Mouse (Mus musculus): ENCODE results near the gene Brsk2. TPM values are rescaled to one million over a fixed set of nuclear protein-coding genes. Genes with fewer than 3 reads are reported as not detected.

Gene Brsk2
- polyA plus RNA-seq, 1 experiment from 2014 or later = 0.69 TPM

DNA sequence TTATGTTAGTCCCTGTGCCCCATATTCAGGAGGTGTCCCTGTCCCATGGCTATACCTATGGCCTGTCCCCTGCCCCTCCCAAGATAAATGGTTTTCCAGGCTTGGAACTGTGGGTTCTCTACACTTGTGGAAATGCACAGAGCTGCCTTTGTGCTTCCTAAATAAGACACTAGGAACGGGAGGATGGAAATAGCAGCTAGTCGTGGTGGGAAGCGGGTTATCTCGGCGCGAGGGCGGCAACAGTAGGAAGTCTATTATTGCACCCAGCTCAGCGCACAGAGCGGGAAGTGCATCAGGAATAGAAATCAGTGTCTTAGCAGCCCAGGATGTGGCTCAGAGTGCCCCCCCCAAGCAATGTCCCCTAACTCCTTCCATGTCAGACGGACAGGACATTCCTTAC, 20.9 kb upstream of the Brsk2 start:
- Histone ChIP-seq H3K4me2 (replicated peaks; ENCODE audit: low read depth, low read length) (no peak overlapping the region), H3K36me3 (ENCODE audit: control insufficient read depth, insufficient read depth, low read length) (no peaks in the 10 kb centered on the region), H3K27me3 (ENCODE audit: control insufficient read depth, insufficient read depth, low read length) (no peaks in the 10 kb centered on the region), H3K4me3 (ENCODE audit: low read length) (no peak overlapping the region), H3K27ac (ENCODE audit: low read depth, low read length) (no peak overlapping the region), H3K4me1 (ENCODE audit: control insufficient read depth, insufficient read depth, low read length) (no peaks in the 10 kb centered on the region), H3K9me3 (ENCODE audit: control insufficient read depth, low read length) (no peaks in the 10 kb centered on the region), H3K9ac (ENCODE audit: low read depth, low read length) (no peak overlapping the region)
- 82% methylated on average over 10 of the region's 10 CpGs for WGBS
- no peak for ATAC-seq (ENCODE audit: low FRiP score, low TSS enrichment)

GRCm38 (mm10) chr7:141934128-141934898, 15.2 kb upstream of the Brsk2 start:
- no peak for ATAC-seq (ENCODE audit: low FRiP score, low TSS enrichment)
- no peaks in the 10 kb centered on the region for H3K9me3 ChIP-seq (ENCODE audit: control insufficient read depth, low read length)
- H3K4me2 ChIP-seq (replicated peaks; ENCODE audit: low read depth, low read length) = no peak overlapping the region
- H3K27me3 ChIP-seq (ENCODE audit: control insufficient read depth, insufficient read depth, low read length) = 0 out of 2 replicates have a peak, but pooled peaks cover 4% of the 10 kb centered on the region
- no peak overlapping the region for H3K9ac ChIP-seq (ENCODE audit: low read depth, low read length)
- H3K4me1 ChIP-seq (ENCODE audit: control insufficient read depth, insufficient read depth, low read length) = no peaks in the 10 kb centered on the region
- H3K4me3 ChIP-seq (ENCODE audit: low read length) = no peak overlapping the region
- H3K27ac ChIP-seq (ENCODE audit: low read depth, low read length) = no peak overlapping the region
- no peaks in the 10 kb centered on the region for H3K36me3 ChIP-seq (ENCODE audit: control insufficient read depth, insufficient read depth, low read length)
- WGBS = 68% methylated on average over 7 of the region's 7 CpGs

DNA sequence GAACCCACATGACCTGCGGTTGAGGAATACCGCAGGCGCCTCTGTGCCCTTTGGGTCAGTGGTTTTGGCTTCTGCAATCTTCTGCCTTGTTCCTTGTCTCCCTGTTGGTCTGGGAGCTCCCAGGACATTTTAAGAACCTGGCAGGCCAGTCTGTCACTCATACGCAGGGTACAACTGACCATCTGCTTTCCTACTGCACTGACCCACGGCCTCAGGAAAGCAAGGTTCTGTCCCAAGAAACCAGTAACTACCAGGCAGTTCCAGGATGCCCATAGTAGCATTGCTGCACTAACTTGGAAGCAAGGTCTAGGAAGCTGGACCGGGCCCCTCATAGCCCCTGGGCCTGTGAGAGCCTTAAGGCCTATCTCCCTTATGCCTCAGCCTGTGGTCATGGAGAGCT, 14.6 kb upstream of the Brsk2 start:
- Histone ChIP-seq H3K36me3 (ENCODE audit: control insufficient read depth, insufficient read depth, low read length) (no peaks in the 10 kb centered on the region), H3K9ac (ENCODE audit: low read depth, low read length) (no peak overlapping the region), H3K4me1 (ENCODE audit: control insufficient read depth, insufficient read depth, low read length) (no peaks in the 10 kb centered on the region), H3K27me3 (ENCODE audit: control insufficient read depth, insufficient read depth, low read length) (0 out of 2 replicates have a peak, but pooled peaks cover 4% of the 10 kb centered on the region), H3K4me3 (ENCODE audit: low read length) (no peak overlapping the region), H3K9me3 (ENCODE audit: control insufficient read depth, low read length) (no peaks in the 10 kb centered on the region), H3K4me2 (replicated peaks; ENCODE audit: low read depth, low read length) (no peak overlapping the region), H3K27ac (ENCODE audit: low read depth, low read length) (no peak overlapping the region)
- ATAC-seq (ENCODE audit: low FRiP score, low TSS enrichment) = no peak
- WGBS = 89% methylated on average over 6 of the region's 6 CpGs

DNA sequence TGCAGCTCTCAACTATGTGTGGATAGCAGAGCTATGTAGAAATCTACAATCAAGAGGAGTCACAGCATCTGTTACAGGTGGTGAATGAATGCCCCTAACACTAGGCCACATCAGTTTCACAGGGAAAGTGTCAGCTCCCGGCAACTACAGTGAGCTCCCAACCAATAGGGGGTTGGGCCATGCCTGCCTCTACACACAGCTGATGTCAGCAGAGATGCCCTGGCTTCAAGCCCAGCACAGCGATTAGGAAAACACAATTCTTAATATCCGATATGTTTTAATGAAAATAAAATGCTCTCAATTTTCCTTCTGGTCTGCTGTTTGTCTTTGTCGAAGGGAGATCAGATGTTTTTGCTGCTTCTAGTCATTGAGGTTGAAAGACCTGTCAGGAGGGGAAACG, 6.1 kb upstream of the Brsk2 start:
- Histone ChIP-seq H3K4me1 (ENCODE audit: control insufficient read depth, insufficient read depth, low read length) (no peaks in the 10 kb centered on the region), H3K27me3 (ENCODE audit: control insufficient read depth, insufficient read depth, low read length) (peaks cover 25% of the 10 kb centered on the region), H3K4me2 (replicated peaks; ENCODE audit: low read depth, low read length) (no peak overlapping the region), H3K9ac (ENCODE audit: low read depth, low read length) (no peak overlapping the region), H3K4me3 (ENCODE audit: low read length) (no peak overlapping the region), H3K27ac (ENCODE audit: low read depth, low read length) (no peak overlapping the region), H3K9me3 (ENCODE audit: control insufficient read depth, low read length) (no peaks in the 10 kb centered on the region), H3K36me3 (ENCODE audit: control insufficient read depth, insufficient read depth, low read length) (no peaks in the 10 kb centered on the region)
- 74% methylated on average over 5 of the region's 5 CpGs for WGBS
- ATAC-seq (ENCODE audit: low FRiP score, low TSS enrichment) = no peak

DNA sequence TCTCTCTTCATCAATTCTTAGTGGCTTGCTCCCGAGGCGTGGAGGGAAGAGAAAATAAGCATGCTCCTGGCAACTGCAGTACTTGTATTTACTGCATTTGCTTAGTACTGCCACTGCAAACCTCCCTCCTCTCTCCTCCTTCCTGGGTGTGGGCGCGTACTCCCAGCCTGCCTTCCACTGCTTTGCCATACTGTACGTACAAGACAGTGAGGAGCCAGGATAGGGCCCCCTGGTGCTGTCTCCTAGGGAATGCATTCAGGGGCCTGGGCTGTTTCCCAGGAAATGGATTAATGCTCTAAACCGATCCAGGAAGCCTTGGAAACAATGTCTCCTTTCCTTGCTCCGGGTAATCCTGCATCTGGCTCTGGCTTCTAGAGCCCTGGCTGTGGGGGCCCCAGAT, 3.6 kb upstream of the Brsk2 start:
- Histone ChIP-seq H3K36me3 (ENCODE audit: control insufficient read depth, insufficient read depth, low read length) (no peaks in the 10 kb centered on the region), H3K4me2 (replicated peaks; ENCODE audit: low read depth, low read length) (no peak overlapping the region), H3K9ac (ENCODE audit: low read depth, low read length) (no peak overlapping the region), H3K27me3 (ENCODE audit: control insufficient read depth, insufficient read depth, low read length) (peaks cover 48% of the 10 kb centered on the region), H3K4me3 (ENCODE audit: low read length) (no peak overlapping the region), H3K4me1 (ENCODE audit: control insufficient read depth, insufficient read depth, low read length) (peaks cover 7% of the 10 kb centered on the region; the same call in 1 of the 2 replicates), H3K9me3 (ENCODE audit: control insufficient read depth, low read length) (no peaks in the 10 kb centered on the region), H3K27ac (ENCODE audit: low read depth, low read length) (no peak overlapping the region)
- 34% methylated on average over 7 of the region's 7 CpGs for WGBS
- ATAC-seq (ENCODE audit: low FRiP score, low TSS enrichment) = no peak

DNA sequence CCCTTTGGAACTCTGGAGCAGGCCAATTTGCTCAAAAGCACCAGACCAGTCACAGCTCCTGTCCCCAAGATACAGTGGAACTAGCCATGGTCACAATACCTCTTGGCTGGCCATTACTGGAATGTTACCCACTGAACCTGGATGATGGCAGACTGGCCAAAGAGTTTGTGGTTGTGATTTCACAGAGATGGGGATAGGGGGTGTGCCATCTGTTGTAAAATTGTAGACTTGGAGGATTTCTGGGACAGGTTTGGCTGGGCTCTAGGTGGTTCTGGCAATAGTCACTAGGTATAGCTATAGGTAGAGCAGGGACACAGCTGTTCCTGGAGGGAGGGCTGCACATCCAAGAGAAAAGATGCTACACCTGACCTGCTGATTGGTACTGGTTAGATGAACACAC, 2.0 kb upstream of the Brsk2 start:
- Histone ChIP-seq H3K36me3 (ENCODE audit: control insufficient read depth, insufficient read depth, low read length) (no peaks in the 10 kb centered on the region), H3K4me1 (ENCODE audit: control insufficient read depth, insufficient read depth, low read length) (peaks cover 7% of the 10 kb centered on the region; the same call in 1 of the 2 replicates), H3K27me3 (ENCODE audit: control insufficient read depth, insufficient read depth, low read length) (peaks cover 63% of the 10 kb centered on the region), H3K4me2 (replicated peaks; ENCODE audit: low read depth, low read length) (no peak overlapping the region), H3K9me3 (ENCODE audit: control insufficient read depth, low read length) (no peaks in the 10 kb centered on the region), H3K27ac (ENCODE audit: low read depth, low read length) (no peak overlapping the region), H3K9ac (ENCODE audit: low read depth, low read length) (no peak overlapping the region), H3K4me3 (ENCODE audit: low read length) (no peak overlapping the region)
- ATAC-seq (ENCODE audit: low FRiP score, low TSS enrichment) = no peak

DNA sequence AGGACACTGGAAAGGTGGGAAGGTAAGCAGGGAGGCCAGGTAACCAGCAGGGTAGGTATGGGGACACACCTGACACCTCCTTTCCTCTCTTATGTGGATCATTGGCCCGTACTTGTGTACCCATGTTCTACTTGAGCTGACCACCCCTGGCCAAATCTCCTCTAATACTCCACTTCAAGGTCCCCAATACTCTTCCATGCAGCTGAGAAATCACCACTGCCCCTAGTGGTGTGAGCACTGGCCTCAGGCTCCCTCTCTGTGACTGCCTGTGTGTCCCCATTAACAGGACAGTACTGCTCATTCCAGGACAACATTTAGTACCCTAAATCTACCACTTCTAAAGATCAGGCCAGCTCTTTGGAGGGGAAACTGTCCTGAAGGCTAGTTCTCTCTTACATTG, 1.5 kb upstream of the Brsk2 start:
- H3K27me3 ChIP-seq (ENCODE audit: control insufficient read depth, insufficient read depth, low read length) = peaks cover 64% of the 10 kb centered on the region
- no peak for ATAC-seq (ENCODE audit: low FRiP score, low TSS enrichment)
- no peak overlapping the region for H3K4me3 ChIP-seq (ENCODE audit: low read length)
- H3K9me3 ChIP-seq (ENCODE audit: control insufficient read depth, low read length) = no peaks in the 10 kb centered on the region
- no peaks in the 10 kb centered on the region for H3K36me3 ChIP-seq (ENCODE audit: control insufficient read depth, insufficient read depth, low read length)
- H3K27ac ChIP-seq (ENCODE audit: low read depth, low read length) = no peak overlapping the region
- no peak overlapping the region for H3K4me2 ChIP-seq (replicated peaks; ENCODE audit: low read depth, low read length)
- 80% methylated on average over 1 of the region's 1 CpGs for WGBS
- no peak overlapping the region for H3K9ac ChIP-seq (ENCODE audit: low read depth, low read length)
- peaks cover 7% of the 10 kb centered on the region; the same call in 1 of the 2 replicates for H3K4me1 ChIP-seq (ENCODE audit: control insufficient read depth, insufficient read depth, low read length)

DNA sequence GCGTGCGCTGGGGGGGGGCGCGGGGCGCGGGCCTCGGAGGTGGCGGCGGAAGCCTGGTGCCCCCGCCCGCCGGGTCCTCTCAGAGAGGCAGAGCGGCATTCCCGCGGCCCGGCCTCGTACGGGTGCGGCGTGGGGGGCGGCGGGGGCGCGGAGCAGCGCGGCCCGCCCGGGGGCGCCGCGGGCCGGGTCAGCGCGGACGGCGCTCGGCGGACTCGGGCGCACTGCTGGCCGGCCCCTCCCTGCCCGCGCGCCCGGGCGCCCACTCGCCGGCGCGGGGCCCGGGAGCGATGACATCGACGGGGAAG, 200 bp downstream of the Brsk2 start:
- peak; percentile 43; the same call in 1 of the 2 replicates for ATAC-seq (ENCODE audit: low FRiP score, low TSS enrichment)
- H3K27ac ChIP-seq (ENCODE audit: low read depth, low read length) = no peak overlapping the region
- H3K36me3 ChIP-seq (ENCODE audit: control insufficient read depth, insufficient read depth, low read length) = no peaks in the 10 kb centered on the region
- H3K4me1 ChIP-seq (ENCODE audit: control insufficient read depth, insufficient read depth, low read length) = peaks cover 7% of the 10 kb centered on the region; the same call in 1 of the 2 replicates
- no peaks in the 10 kb centered on the region for H3K9me3 ChIP-seq (ENCODE audit: control insufficient read depth, low read length)
- H3K9ac ChIP-seq (ENCODE audit: low read depth, low read length) = peak overlapping the region; percentile 53
- WGBS = 1% methylated on average over 19 of the region's 54 CpGs
- H3K4me3 ChIP-seq (ENCODE audit: low read length) = peak overlapping the region; percentile 48
- peak overlapping the region; percentile 86 for H3K4me2 ChIP-seq (replicated peaks; ENCODE audit: low read depth, low read length)
- H3K27me3 ChIP-seq (ENCODE audit: control insufficient read depth, insufficient read depth, low read length) = peaks cover 61% of the 10 kb centered on the region

DNA sequence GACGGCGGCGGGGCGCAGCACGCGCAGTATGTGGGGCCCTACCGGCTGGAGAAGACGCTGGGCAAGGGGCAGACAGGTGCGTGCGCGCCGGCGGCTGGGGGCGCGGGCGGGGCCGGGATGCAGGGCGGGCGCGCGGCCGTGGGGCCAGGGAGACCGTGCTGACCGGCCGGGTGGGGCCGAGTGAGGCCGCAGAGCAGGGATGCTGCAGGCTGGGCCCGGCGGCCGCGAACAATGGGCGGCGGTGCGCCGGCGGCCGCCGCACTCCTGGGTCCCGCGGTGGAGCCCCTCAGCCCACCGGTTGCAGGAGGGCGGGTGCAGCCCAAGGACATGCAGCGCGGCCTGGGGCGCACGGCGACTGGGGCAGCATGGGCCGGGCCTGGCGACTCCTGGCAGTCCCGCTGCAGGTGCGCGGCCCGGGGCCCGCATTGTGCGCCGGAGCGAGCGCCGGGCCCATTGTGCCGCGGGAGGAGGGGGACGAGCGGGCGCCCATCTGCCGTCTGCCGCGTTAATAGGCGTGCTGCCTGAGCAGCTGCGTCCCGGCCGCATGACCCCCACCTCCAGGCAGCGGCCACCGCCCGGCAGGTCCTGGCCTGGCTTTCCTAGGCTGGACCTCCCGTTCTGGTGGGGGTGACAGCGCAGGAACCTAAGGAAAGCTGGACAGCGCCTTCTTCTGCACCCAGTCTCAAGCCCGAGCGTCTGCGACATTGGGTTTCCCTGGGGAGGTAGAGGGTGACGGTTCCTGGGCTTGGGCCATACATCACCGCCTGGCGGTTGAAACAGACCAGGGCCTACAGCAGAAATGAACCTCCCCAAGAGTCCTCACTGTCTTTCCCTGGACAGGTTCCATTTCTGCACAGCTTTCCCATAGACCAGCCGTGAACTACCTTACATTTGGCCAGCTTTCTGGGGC, 808 bp downstream of the Brsk2 start:
- no peaks in the 10 kb centered on the region for H3K9me3 ChIP-seq (ENCODE audit: control insufficient read depth, low read length)
- H3K36me3 ChIP-seq (ENCODE audit: control insufficient read depth, insufficient read depth, low read length) = no peaks in the 10 kb centered on the region
- H3K27me3 ChIP-seq (ENCODE audit: control insufficient read depth, insufficient read depth, low read length) = peaks cover 57% of the 10 kb centered on the region
- peak overlapping the region; percentile 86 for H3K4me2 ChIP-seq (replicated peaks; ENCODE audit: low read depth, low read length)
- peak; percentile 56 for ATAC-seq (ENCODE audit: low FRiP score, low TSS enrichment)
- under 1% methylated on average over 56 of the region's 84 CpGs for WGBS
- H3K9ac ChIP-seq (ENCODE audit: low read depth, low read length) = peak overlapping the region; percentile 53
- H3K27ac ChIP-seq (ENCODE audit: low read depth, low read length) = no peak overlapping the region
- peak overlapping the region; percentile 48 for H3K4me3 ChIP-seq (ENCODE audit: low read length)
- peaks cover 7% of the 10 kb centered on the region; the same call in 1 of the 2 replicates for H3K4me1 ChIP-seq (ENCODE audit: control insufficient read depth, insufficient read depth, low read length)
